Mouse (Mus musculus): Measurements from ENCODE around the gene Zfr2. TPM values are rescaled to one million over a fixed set of nuclear protein-coding genes. Genes with fewer than 3 reads are reported as not detected.

Gene Zfr2
- total RNA-seq, 2 experiments from 2014 or later: 58.0 to 66.8 TPM

- no peak for DNase-seq (ENCODE audit: low spot score in 2 of 2)
Observed at GRCm38 (mm10) chr10:81284719-81285118, 51.8 kb downstream of the Zfr2 start.

- DNase-seq (ENCODE audit: low spot score in 2 of 2): peak; percentile 91
Observed at GRCm38 (mm10) chr10:81285694-81286450, 52.9 kb downstream of the Zfr2 start.

DNA sequence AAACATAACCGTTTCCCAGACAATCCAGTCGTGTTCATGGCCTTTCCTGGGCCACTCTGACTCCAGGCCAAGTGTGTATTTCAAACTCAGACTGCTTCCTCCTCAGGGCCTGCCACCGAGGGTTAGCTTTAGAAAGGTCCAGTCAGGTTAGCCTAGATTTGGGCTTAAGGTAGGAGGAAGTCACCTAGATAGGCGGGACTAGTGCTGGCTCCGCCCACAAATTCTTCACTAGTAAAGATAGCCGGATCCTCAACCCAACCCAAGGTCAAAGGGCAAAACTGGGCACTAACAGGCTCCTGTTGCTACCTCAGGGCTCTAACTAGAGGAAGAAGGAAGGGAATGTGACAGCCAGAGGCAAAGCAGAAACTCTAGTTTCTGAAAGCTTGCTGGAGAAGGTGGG, 53.6 kb downstream of the Zfr2 start:
- no peak for DNase-seq (ENCODE audit: low spot score in 2 of 2)

DNA sequence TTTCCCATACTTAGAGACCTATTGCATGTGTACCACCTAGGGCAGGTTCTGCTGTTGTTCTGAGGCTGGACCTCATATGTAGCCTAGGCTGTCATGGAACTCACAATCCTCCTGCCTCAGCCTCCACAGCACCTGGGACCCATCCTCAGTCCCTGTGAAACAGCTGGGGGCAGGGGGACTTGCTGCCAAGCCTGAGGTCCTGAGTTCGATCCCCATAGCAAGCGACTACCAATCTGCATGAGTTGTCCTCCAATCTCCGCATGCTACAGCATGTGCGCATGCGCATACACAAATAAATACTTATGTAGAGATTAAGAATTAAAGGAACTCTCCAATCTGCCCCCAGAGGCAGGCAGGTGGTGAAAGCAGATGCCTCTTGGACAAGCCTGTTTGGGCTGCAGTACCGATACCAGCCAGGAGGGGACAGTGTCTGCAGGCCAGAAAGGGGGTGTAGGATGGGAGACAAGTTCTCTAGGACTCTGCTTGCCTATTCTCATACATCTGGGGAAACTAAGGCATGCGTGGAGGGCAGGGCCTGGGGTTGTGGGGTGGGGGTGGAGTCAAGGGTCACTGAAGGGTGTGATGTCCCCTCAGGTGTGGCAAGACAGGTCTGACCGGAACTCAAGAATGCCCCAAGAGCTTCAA, 54.7 kb downstream of the Zfr2 start:
- peak; percentile 65 to 66 for DNase-seq (ENCODE audit: low spot score in 2 of 2)

DNA sequence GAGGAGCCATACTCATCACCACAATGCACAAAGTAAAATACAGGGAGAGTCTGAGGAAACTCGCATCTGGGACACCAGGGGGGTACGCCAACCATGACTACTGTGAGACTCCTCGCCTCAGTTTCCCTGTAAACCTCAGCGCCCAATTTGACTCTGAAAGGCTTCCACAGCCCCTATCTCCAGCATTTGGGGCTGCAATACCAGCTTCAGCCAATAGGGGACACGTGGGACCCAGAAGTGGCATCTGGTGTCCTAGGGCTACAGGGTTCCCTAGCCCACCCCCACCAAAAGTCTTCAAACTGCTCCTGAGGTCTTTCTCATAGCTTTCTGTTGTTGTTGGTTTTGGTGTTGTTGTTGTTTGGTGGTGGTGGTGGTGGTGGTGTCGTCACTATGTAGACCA, 55.6 kb downstream of the Zfr2 start:
- DNase-seq (ENCODE audit: low spot score in 2 of 2): peak; percentile 57 to 61

- peak; percentile 70 to 78 for DNase-seq (ENCODE audit: low spot score in 2 of 2)
Observed at GRCm38 (mm10) chr10:81289278-81289677, 56.3 kb downstream of the Zfr2 start.

DNA sequence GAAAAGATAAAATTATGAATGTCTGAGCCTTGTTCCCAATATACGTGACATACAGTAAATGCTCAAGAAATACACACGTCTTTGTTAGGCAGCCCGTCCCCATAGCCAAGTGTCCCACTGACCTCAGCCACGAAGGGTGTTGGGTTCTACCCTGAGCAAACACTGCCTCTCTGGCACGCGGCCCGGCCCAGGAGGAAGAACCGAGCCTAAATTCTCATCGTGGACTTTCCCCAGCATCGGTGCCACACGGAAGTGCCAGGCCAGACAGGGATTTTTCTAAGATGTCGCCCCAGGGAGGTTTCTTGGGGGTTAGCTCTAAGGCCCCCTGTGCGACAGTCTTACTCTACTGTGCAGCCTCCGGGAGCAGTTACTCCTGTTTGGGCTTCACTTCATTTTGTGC, 56.9 kb downstream of the Zfr2 start:
- DNase-seq (ENCODE audit: low spot score in 2 of 2): no peak

DNA sequence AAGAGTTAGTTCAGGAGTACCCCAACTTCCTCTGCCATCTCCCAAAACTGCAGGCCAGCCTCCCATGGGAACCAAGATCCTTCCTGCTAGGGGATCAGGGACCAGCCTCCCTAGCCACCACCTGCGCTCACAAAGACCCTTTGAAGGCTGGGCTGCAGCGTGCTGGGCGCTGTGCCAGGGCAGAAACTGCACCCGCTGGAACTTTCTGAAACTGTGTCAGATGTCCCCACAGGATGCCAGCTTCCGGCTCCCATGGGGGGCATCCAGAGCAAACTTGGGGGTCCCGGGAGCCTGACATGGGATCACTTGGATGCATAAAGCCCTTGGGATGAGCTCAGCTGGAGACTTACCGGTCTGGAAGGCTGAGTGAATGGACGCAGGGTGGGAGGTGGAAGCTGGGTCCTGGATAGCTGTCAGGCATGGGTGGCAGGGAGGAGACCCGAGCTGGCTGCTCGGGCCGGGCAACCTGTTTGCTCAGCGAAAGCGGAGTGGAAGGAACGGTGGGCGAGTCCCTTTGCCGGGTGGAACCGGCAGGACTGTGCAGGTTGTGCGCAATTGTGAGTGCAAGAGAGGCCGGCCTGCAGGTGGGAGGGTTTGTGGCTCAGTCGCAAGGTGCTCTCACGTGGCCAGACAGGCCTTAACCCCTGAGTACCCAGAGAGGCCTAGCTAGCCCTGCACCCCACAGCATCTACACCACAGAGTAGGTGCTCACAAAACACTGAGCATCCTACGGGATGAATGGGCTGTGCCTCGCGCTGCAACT, 57.9 kb downstream of the Zfr2 start:
- no peak for DNase-seq (ENCODE audit: low spot score in 2 of 2)

- no peak for DNase-seq (ENCODE audit: low spot score in 2 of 2)
Observed at GRCm38 (mm10) chr10:81291511-81292104, 58.7 kb downstream of the Zfr2 start, which contains the start of gene Tjp3. Gene Tjp3, minus strand, starts transcription at chr10:81291581.

DNA sequence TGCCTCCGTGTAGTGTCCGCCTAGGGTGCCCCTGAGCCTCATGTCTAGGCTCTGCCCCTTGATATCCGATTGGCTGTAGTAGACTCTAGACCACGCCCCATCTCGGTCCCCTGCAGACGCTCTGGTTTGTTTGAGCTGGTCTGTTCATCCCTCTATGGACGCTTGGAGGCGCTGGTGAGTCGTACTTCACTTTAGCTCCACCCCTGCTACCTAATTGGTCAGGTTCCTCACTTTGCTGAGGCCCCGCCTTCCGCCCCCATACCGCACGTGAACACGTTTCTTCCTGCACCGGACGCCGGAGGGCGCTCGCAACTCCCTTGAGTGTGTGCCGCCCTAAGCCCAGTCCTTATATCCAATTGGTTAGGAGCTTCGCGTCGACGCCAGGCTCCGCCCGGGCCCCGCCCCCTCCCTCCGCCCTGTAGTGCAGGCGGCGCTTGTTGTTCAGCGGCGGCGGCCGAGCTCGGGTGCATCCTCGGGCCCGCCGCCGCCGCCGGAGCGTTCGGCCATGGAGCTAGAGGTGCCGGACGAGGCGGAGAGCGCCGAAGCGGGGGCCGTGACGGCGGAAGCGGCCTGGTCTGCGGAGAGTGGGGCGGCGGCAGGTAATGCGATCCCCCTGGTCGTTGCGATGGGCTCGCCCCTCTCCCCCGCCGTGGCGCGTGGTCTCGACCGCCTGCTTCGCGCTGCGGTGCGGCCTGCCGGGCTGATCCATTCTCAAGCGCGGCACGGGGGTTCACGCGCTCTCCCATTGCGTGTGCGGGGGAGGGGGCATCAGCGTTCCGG, 59.8 kb downstream of the Zfr2 start, which contains the start of gene Pip5k1c:
Gene Pip5k1c (plus strand): TSS at position 410 of the 780 bp plus-strand sequence.
- DNase-seq (ENCODE audit: low spot score in 2 of 2): peak; percentile 99 to 100

- DNase-seq (ENCODE audit: low spot score in 2 of 2): no peak
Observed at GRCm38 (mm10) chr10:81293334-81294030, 60.5 kb downstream of the Zfr2 start.

GRCm38 (mm10) chr10:81294442-81294841, 61.5 kb downstream of the Zfr2 start:
- DNase-seq (ENCODE audit: low spot score in 2 of 2): no peak

DNA sequence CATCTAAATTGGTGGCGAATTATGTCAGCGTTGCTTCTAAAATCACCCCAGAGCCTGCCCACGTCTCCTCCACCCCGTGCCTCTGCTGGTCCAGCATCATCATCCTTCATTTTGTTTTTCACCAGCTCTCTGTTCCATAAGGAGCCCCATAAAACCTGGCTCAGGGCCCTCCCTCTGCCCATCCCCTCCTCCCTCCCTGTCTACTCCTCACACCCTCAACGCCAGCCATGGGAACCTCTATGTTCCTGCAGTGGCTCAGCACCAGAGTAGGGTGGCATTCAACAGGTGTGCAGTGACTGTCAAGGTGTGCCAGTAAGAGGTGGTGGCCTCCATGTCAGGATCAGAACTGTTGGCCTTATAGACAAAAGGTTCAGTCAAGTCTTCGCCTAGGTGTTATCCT, 62.2 kb downstream of the Zfr2 start:
- DNase-seq (ENCODE audit: low spot score in 2 of 2): no peak

- no peak for DNase-seq (ENCODE audit: low spot score in 2 of 2)
Observed at GRCm38 (mm10) chr10:81297246-81297645, 64.3 kb downstream of the Zfr2 start.

DNA sequence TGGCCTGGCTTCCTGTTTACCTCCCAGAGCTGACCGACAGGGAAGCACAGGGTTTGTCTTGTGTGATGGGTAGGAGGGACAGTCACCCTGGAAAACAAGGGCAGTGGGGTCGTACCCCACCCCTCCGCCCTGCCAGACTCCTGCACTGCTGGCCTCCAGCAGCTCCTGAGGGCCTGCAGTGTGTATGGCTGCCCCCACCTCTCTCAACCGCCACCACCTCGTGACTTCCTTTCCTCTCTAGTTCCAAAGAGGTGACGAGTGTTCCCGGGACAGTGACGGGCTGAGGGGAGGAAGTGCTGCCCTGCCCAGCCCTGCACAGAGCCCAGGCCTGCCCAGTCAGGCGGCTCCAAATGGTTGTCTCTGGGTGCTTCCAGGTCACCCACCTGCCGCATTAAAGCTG, 64.9 kb downstream of the Zfr2 start:
- no peak for DNase-seq (ENCODE audit: low spot score in 2 of 2)

GRCm38 (mm10) chr10:81298369-81299100, 65.6 kb downstream of the Zfr2 start:
- DNase-seq (ENCODE audit: low spot score in 2 of 2): no peak

GRCm38 (mm10) chr10:81299585-81300351, 66.8 kb downstream of the Zfr2 start:
- DNase-seq (ENCODE audit: low spot score in 2 of 2): no peak

- DNase-seq (ENCODE audit: low spot score in 2 of 2): no peak
Observed at GRCm38 (mm10) chr10:81300352-81300907, 67.5 kb downstream of the Zfr2 start.
